In genomic region chr5:41765626-41766405, GRCm38 (mm10) we compare ENCODE assay signal across 19 mouse cellular contexts. TPM values are rescaled to one million over a fixed set of nuclear protein-coding genes. Genes with fewer than 3 reads are reported as not detected.
DNase-seq lines count a peak whose midpoint lies in the region; ATAC-seq and TF ChIP-seq lines count a peak whose summit lies in the region.
"Had no signal": no experiment of that assay in that cellular context is flagged by ENCODE, and none has a peak within 500 bp of the region (broad histone marks: within the 10 kb centered on the region; RNA-seq: fewer than 3 reads in every experiment).

No protein-coding gene starts in this region.

- WGBS in hindbrain, embryonic 11.5 days, result under 1% methylated on average over 14 of the region's 14 CpGs
- WGBS in hindbrain, embryonic 16.5 days, result under 1% methylated on average over 14 of the region's 14 CpGs
- WGBS in limb, embryonic 14.5 days, result 4% methylated on average over 14 of the region's 14 CpGs

- H3K4me1 ChIP-seq in hindbrain, embryonic 11.5 days (replicated peaks; ENCODE audit: control insufficient read depth, insufficient read depth, low read length), result peaks cover 2% of the 10 kb centered on the region
- peaks cover 27% of the 10 kb centered on the region for H3K4me1 ChIP-seq in hindbrain, embryonic 16.5 days (ENCODE audit: control insufficient read depth, insufficient read depth, low read depth, low read length)
- H3K4me1 ChIP-seq in limb, embryonic 14.5 days (ENCODE audit: control insufficient read depth, insufficient read depth, low read length), result peaks cover 21% of the 10 kb centered on the region

- DNase-seq in hindbrain, embryonic 11.5 days (ENCODE audit: low spot score), result peak; percentile 66
- DNase-seq in ES-CJ7 (ENCODE audit: low read depth, low spot score), result peak; percentile 65
- peak; percentile 43 for DNase-seq in R1 (ENCODE audit: low read depth, low spot score)
- DNase-seq in limb, embryonic 14.5 days (ENCODE audit: low spot score), result no peak
- DNase-seq in lung, adult 18-20 months, result no peak
- DNase-seq in ovary, adult 18-20 months (ENCODE audit: low spot score), result no peak
- DNase-seq: adrenal gland, adult 2 months; cerebellum, adult 9-10 months; heart, adult 2 months; heart, postnatal 10 days; kidney, postnatal 10 days; layer of hippocampus, adult 9-11 months; left cerebral cortex, postnatal 4 days had no signal

- no peak overlapping the region for H3K4me2 ChIP-seq in hindbrain, embryonic 11.5 days (replicated peaks; ENCODE audit: low read depth, low read length)
- no peak overlapping the region for H3K4me2 ChIP-seq in hindbrain, embryonic 16.5 days (ENCODE audit: low read length)
- H3K4me2 ChIP-seq in limb, embryonic 14.5 days (replicated peaks; ENCODE audit: low read depth, low read length, severe bottlenecking), result no peak overlapping the region; the same call in 1 of the 2 replicates
- H3K4me2 ChIP-seq: embryonic facial prominence, embryonic 12.5 days; forebrain, embryonic 13.5 days; intestine, embryonic 15.5 days; lung, embryonic 15.5 days had no signal

- H3K27me3 ChIP-seq in hindbrain, embryonic 11.5 days (ENCODE audit: control insufficient read depth, insufficient read depth, low read length), result peaks cover 66% of the 10 kb centered on the region
- peaks cover 36% of the 10 kb centered on the region for H3K27me3 ChIP-seq in hindbrain, embryonic 16.5 days (replicated peaks; ENCODE audit: control insufficient read depth, insufficient read depth, low read length)
- H3K27me3 ChIP-seq in limb, embryonic 14.5 days (ENCODE audit: control insufficient read depth, insufficient read depth, low read length), result peaks cover 77% of the 10 kb centered on the region
- H3K27me3 ChIP-seq: CH12.LX had no signal

- no peak for TF ChIP-seq POLR2A in limb, embryonic 14.5 days (IDR thresholded peaks at IDR 0.05; ENCODE audit: borderline replicate concordance, extremely low read depth, insufficient read depth, insufficient read length)

- ATAC-seq in hindbrain, embryonic 11.5 days (ENCODE audit: low FRiP score), result no peak
- no peak for ATAC-seq in hindbrain, embryonic 16.5 days
- no peak for ATAC-seq in limb, embryonic 14.5 days (ENCODE audit: low FRiP score, low read depth)
- ATAC-seq: forebrain, embryonic 13.5 days; intestine, embryonic 15.5 days had no signal

- H3K4me3 ChIP-seq in hindbrain, embryonic 11.5 days (ENCODE audit: low read depth, low read length), result no peak overlapping the region
- no peak overlapping the region for H3K4me3 ChIP-seq in hindbrain, embryonic 16.5 days (ENCODE audit: low read length)
- H3K4me3 ChIP-seq in limb, embryonic 14.5 days (replicated peaks; ENCODE audit: low read length), result 0 out of 2 replicates have a peak overlapping the region, but pooled peaks have one; percentile 7
- H3K4me3 ChIP-seq: embryonic facial prominence, embryonic 12.5 days; forebrain, embryonic 13.5 days; heart, adult 2 months; intestine, embryonic 15.5 days; lung, embryonic 15.5 days had no signal

- no peaks in the 10 kb centered on the region for H3K36me3 ChIP-seq in hindbrain, embryonic 11.5 days (ENCODE audit: control insufficient read depth, insufficient read depth, low read length)
- H3K36me3 ChIP-seq in hindbrain, embryonic 16.5 days (ENCODE audit: control insufficient read depth, insufficient read depth, low read length), result no peaks in the 10 kb centered on the region
- H3K36me3 ChIP-seq in limb, embryonic 14.5 days (ENCODE audit: control insufficient read depth, insufficient read depth, low read length), result 0 out of 2 replicates have a peak, but pooled peaks cover 2% of the 10 kb centered on the region
- H3K36me3 ChIP-seq: embryonic facial prominence, embryonic 12.5 days; intestine, embryonic 15.5 days; lung, embryonic 15.5 days had no signal

- H3K27ac ChIP-seq in hindbrain, embryonic 11.5 days (ENCODE audit: low read depth, low read length), result no peak overlapping the region
- H3K27ac ChIP-seq in hindbrain, embryonic 16.5 days (ENCODE audit: low read depth, low read length), result no peak overlapping the region
- H3K27ac ChIP-seq in limb, embryonic 14.5 days (replicated peaks; ENCODE audit: low read depth, low read length), result no peak overlapping the region
- H3K27ac ChIP-seq: embryonic facial prominence, embryonic 12.5 days; forebrain, embryonic 13.5 days; heart, adult 2 months; intestine, embryonic 15.5 days; lung, embryonic 15.5 days had no signal

- H3K9me3 ChIP-seq in hindbrain, embryonic 11.5 days (ENCODE audit: control insufficient read depth, low read length), result no peaks in the 10 kb centered on the region
- H3K9me3 ChIP-seq in hindbrain, embryonic 16.5 days (ENCODE audit: control insufficient read depth, low read length), result no peaks in the 10 kb centered on the region
- H3K9me3 ChIP-seq in limb, embryonic 14.5 days (ENCODE audit: control insufficient read depth, low read length), result no peaks in the 10 kb centered on the region
- H3K9me3 ChIP-seq: embryonic facial prominence, embryonic 12.5 days; forebrain, embryonic 13.5 days; intestine, embryonic 15.5 days; lung, embryonic 15.5 days had no signal

- H3K9ac ChIP-seq in hindbrain, embryonic 11.5 days (ENCODE audit: low read depth, low read length), result no peak overlapping the region
- no peak overlapping the region for H3K9ac ChIP-seq in hindbrain, embryonic 16.5 days (ENCODE audit: low read depth, low read length)
- H3K9ac ChIP-seq in limb, embryonic 14.5 days (ENCODE audit: low read depth, low read length, severe bottlenecking), result no peak overlapping the region
- H3K9ac ChIP-seq: embryonic facial prominence, embryonic 12.5 days; forebrain, embryonic 13.5 days; intestine, embryonic 15.5 days; lung, embryonic 15.5 days had no signal

RNA-seq across cellular contexts. Expression of gene Nkx3-2, which starts 1.5 kb away (rescaled TPM):
- polyA plus RNA-seq in hindbrain, embryonic 11.5 days (2014; fragmentation: Nextera tagmentation; extraction: Ambion mirVana), result 0.84 and 1.0 TPM in 2 replicates
- polyA plus RNA-seq in hindbrain, embryonic 16.5 days (2015; fragmentation: Nextera tagmentation; extraction: Ambion mirVana), result not detected in 2 replicates
- 10.4 and 14.6 TPM in 2 replicates for polyA plus RNA-seq in limb, embryonic 14.5 days (2012; rRNA removed)
- 5.7 and 6.7 TPM in 2 replicates for polyA plus RNA-seq in limb, embryonic 14.5 days (2014; fragmentation: Nextera tagmentation; extraction: Ambion mirVana)
- polyA plus RNA-seq: adrenal gland, adult 2 months; forebrain, embryonic 13.5 days; lung, embryonic 15.5 days had no signal

RNA-seq across cellular contexts. Expression of gene Rab28, which starts 57.9 kb away (rescaled TPM):
- 94.7 and 99.6 TPM in 2 replicates for polyA plus RNA-seq in hindbrain, embryonic 11.5 days (2014; fragmentation: Nextera tagmentation; extraction: Ambion mirVana)
- polyA plus RNA-seq in hindbrain, embryonic 16.5 days (2015; fragmentation: Nextera tagmentation; extraction: Ambion mirVana), result 59.4 and 60.2 TPM in 2 replicates
- 63.0 and 67.4 TPM in 2 replicates for polyA plus RNA-seq in limb, embryonic 14.5 days (2012; rRNA removed)
- 87.0 and 94.2 TPM in 2 replicates for polyA plus RNA-seq in limb, embryonic 14.5 days (2014; fragmentation: Nextera tagmentation; extraction: Ambion mirVana)

Comparison
In these comparisons a context has a peak if more than half of its experiments do, and no peak if none do; other contexts are left out.
1. DNase-seq: peak in hindbrain, embryonic 11.5 days (single experiment), ES-CJ7 (single experiment) and R1 (single experiment); none in limb, embryonic 14.5 days (single experiment), lung, adult 18-20 months (0 of 2) and ovary, adult 18-20 months (single experiment).